Mouse (Mus musculus) ES-E14 (cell line): ENCODE results near the gene Mrm3. TPM values are rescaled to one million over a fixed set of nuclear protein-coding genes. Genes with fewer than 3 reads are reported as not detected.
A peak's percentile ranks its signal among the peaks of the same experiment; 100 is the strongest.

Experiments
- DNase-seq: peaks from one replicate; pipeline ENCODE4 v3.0.0-alpha.2; 2013; ENCODE audit warnings: low read depth, low spot score
- H3K27ac ChIP-seq: 2 replicates; pipeline ENCODE4 v1.5.1; 2012; ENCODE audit warnings: low read depth, mild to moderate bottlenecking, low read length, moderate library complexity, mixed read lengths; ENCODE audit not compliant: poor library complexity, insufficient read depth, severe bottlenecking
- H3K36me3 ChIP-seq: 2 replicates; pipeline ENCODE4 v1.6.1; 2012; ENCODE audit warnings: mild to moderate bottlenecking, low read length, moderate library complexity, mixed read lengths; ENCODE audit not compliant: control insufficient read depth, poor library complexity, insufficient read depth, severe bottlenecking
- H3K4me1 ChIP-seq, 2 experiments: fragments of 150-350 bp in 1 of 2; sonication (generic) in 1 of 2; 2 replicates each; pipeline ENCODE4 v1.6.1; 2012; ENCODE audit warnings: low read length in 2 of 2, mild to moderate bottlenecking in 1 of 2, mixed read lengths in 1 of 2; ENCODE audit not compliant: control insufficient read depth in 2 of 2, insufficient read depth in 2 of 2, poor library complexity in 1 of 2
- H3K4me3 ChIP-seq, 2 experiments: fragments of 150-350 bp in 1 of 2; sonication (generic) in 1 of 2; 2 replicates each; pipeline ENCODE4 v1.5.1; 2012; ENCODE audit warnings: low read length in 2 of 2, low read depth in 1 of 2, mild to moderate bottlenecking in 1 of 2, mixed read lengths in 1 of 2; ENCODE audit not compliant: insufficient read depth in 1 of 2, poor library complexity in 1 of 2, severe bottlenecking in 1 of 2
- H3K9ac ChIP-seq: 2 replicates; pipeline ENCODE4 v1.6.1; 2012; ENCODE audit warnings: low read depth, mild to moderate bottlenecking, low read length, mixed read lengths; ENCODE audit not compliant: poor library complexity, insufficient read depth, severe bottlenecking
- H3K9me3 ChIP-seq: fragments of 150-350 bp; sonication (generic); 2 replicates; pipeline ENCODE4 v1.6.1; 2012; ENCODE audit warnings: low read depth, mild to moderate bottlenecking, low read length; ENCODE audit not compliant: control insufficient read depth, insufficient read depth
- CHD2 ChIP-seq: IDR thresholded peaks from 2 replicates; pipeline ENCODE4 v1.6.1; 2014; ENCODE audit warnings: mild to moderate bottlenecking, low read depth, low read length, inconsistent platforms
- HCFC1 ChIP-seq: IDR thresholded peaks from 2 replicates; pipeline ENCODE4 v1.6.1; 2012; ENCODE audit warnings: low read length, inconsistent platforms, borderline replicate concordance; ENCODE audit not compliant: insufficient read depth
- MAFK ChIP-seq: IDR thresholded peaks from 2 replicates; pipeline ENCODE4 v1.6.1; 2014; ENCODE audit warnings: mild to moderate bottlenecking, low read depth, low read length, inconsistent platforms; ENCODE audit not compliant: insufficient read depth
- ZC3H11A ChIP-seq: IDR thresholded peaks from 2 replicates; pipeline ENCODE4 v1.6.1; 2012; ENCODE audit warnings: low read depth, mild to moderate bottlenecking, inconsistent platforms, low read length, borderline replicate concordance
- ZNF384 ChIP-seq: IDR thresholded peaks from 2 replicates; pipeline ENCODE4 v1.6.1; 2012; ENCODE audit warnings: low read depth, low read length, inconsistent platforms
- in situ Hi-C, 2 experiments: fragments of 600-800 bp; cut with MboI; formaldehyde crosslinking; loops; one replicate each; pipeline ENCODE4 v1.15.1; 2025; ENCODE audit warnings: low sequenced_read_pairs in 2 of 2, inconsistent platforms in 1 of 2; ENCODE audit not compliant: unreplicated experiment in 2 of 2
- total RNA-seq: library from RNA; depleted of rRNA; stranded (reverse); fragments of 300-350 nt; gene quantifications from 2 replicates; pipeline ENCODE4 v1.2.3, GENCODE M21; 2012; rRNA removed

The Mrm3 gene
- 16.0 and 20.2 TPM in 2 replicates for total RNA-seq

DNA sequence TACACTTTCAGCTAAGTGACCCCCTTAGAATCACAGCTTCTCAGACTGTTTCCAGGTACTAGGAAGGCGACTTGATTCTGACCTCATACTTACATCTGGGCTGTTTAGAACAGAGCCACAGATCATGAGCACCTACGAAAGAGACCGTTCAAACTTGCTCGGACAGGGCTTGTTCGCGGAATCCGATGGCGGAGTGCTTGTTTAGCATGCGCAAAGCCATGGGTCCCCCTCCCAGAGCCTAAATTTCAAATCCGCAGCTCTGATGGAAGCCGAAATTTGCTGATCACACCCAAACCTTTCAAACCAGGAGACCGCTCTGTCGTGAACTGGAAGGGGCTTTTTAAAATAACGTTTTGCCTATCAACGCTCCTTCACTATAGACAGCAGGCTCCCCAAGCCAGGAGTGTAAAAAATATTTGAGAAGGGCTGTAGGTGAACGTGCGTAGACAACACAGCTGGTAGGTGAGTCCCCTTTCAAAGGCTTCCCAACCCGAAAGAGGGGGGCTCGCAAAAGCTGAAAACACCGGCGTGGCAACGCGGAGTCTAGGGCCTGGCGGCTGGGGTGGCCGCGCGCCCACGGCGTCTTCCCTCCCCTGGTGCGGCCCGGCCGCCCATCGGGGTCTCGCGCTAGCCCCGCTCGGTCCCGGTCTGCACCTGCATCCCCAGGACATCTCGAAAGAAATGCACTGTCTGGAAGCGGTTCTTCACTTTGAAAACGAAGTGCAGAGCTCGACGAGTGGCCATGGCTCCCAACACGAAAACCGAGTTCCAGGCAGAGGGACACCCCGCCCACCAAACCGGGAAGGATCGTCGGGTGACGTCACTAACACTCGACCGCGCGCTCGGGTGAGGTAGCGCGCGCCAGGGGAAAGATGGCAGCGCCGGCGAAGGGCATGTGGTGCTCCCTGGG, at the start of gene Mrm3, which contains the start of gene Glod4:
Gene Mrm3 (plus strand): TSS at position 815 of the 910 bp plus-strand sequence.
Gene Glod4 (minus strand): TSS at position 825 of the 910 bp plus-strand sequence.
- peak within 1 kb of the TSS; percentile 93 for H3K9ac ChIP-seq
- TF ChIP-seq CHD2 (no peak), ZC3H11A (no peak), HCFC1 (peak; percentile 85)
- peak; percentile 81 for DNase-seq
- peak within 1 kb of the TSS; percentile 91 to 96 for H3K4me3 ChIP-seq
- in situ Hi-C loops = no loop called here
- no peaks in the 10 kb centered on the region; the same call in 1 of the 2 replicates for H3K36me3 ChIP-seq
- no peaks in the 10 kb centered on the region for H3K9me3 ChIP-seq
- no peak within 1 kb of the TSS; the same call in 1 of the 2 replicates for H3K27ac ChIP-seq
- H3K4me1 ChIP-seq = 0 out of 4 replicates have a peak, but pooled peaks cover 0 to 2% of the 10 kb centered on the region in 2 experiments

DNA sequence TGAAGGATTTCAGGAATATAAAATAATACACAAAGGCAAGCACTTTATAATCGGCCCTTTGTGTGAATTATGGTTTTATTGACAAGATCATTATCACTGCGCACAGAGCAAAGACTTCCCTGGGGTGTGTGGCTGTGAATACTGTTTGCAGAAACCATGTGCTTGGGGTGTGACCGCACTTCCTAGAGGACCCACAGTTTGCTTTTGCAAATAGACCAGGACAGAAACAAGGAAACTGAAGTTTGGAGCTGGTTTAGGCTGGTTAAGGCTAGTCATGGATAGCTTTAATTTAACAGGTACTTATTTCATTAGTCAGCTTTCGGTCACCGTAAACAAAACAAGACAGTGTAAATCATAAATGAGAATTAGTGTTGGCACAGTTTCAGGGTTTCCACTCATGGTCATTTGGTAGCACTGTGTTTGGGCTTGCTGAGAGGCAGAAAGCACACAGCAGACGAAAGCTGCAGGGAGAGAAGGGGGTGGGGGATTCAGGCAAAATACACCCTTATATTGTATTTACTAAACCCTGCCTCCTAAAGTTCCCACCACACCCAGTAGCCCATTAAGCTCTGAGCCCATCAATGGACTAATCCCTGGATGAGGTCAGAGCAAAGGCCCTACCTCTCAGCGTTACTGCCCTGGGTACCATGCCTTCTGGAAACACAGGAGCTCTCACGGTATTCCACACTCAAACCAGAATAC, 47.1 kb upstream of the Mrm3 start:
- DNase-seq = no peak

DNA sequence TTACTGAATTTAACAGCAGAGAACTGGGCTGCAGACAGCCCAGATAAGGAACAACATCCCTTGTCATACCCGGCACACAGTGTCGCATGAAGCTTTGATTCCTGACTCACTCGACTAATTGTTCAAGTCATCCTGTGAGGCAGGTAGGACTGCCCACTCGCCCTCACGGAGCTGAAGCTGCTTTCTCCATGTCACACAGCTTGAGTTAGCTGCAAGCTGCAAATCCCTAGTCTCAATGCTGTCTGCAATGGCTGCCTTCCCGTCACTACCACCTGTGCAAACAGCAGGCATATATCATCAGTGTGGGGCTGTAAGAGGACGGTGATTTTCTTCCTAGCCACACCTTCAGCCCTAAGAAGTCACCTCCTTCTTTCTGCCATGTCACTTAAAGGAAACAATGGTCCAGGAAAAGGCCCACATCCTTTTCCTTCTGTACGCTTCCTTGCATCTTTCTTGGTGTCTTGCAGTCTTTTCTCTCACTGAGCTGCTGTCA, 46.5 kb upstream of the Mrm3 start:
- no peak for TF ChIP-seq ZC3H11A
- no peak for TF ChIP-seq HCFC1
- no peak for TF ChIP-seq CHD2
- TF ChIP-seq ZNF384 = no peak
- TF ChIP-seq MAFK = no peak
- no peaks in the 10 kb centered on the region for H3K36me3 ChIP-seq
- no peak for DNase-seq
- H3K27ac ChIP-seq = no peak overlapping the region
- H3K4me1 ChIP-seq = peaks cover 2 to 5% of the 10 kb centered on the region in 2 experiments; a peak in 2 of 4 replicates
- H3K4me3 ChIP-seq = no peak overlapping the region
- no peak overlapping the region for H3K9ac ChIP-seq
- in situ Hi-C loops = no loop called here
- H3K9me3 ChIP-seq = no peaks in the 10 kb centered on the region

More for the DNA sequence above, 47.1 kb upstream of the Mrm3 start:
- no peaks in the 10 kb centered on the region for H3K36me3 ChIP-seq
- H3K9me3 ChIP-seq = no peaks in the 10 kb centered on the region
- peaks cover 2 to 5% of the 10 kb centered on the region in 2 experiments; a peak in 2 of 4 replicates for H3K4me1 ChIP-seq
- TF ChIP-seq MAFK (no peak), ZNF384 (no peak), ZC3H11A (no peak)
- no peak overlapping the region for H3K4me3 ChIP-seq
- no peak overlapping the region for H3K9ac ChIP-seq
- H3K27ac ChIP-seq = no peak overlapping the region
- in situ Hi-C loops = no loop called here

- Histone ChIP-seq H3K4me1 (peaks cover 0 to 1% of the 10 kb centered on the region in 2 experiments; a peak in 1 of 4 replicates), H3K36me3 (no peaks in the 10 kb centered on the region), H3K9me3 (no peaks in the 10 kb centered on the region), H3K9ac (peak overlapping the region; percentile 78), H3K4me3 (peak overlapping the region; percentile 85 to 89), H3K27ac (no peak overlapping the region)
- in situ Hi-C loops = no loop called here
- peak; percentile 28 for DNase-seq
- TF ChIP-seq ZC3H11A = no peak
- TF ChIP-seq HCFC1 = 0 out of 2 replicates have a peak, but pooled peaks have one; percentile 15
These were observed 41.5 kb upstream of the Mrm3 start for GRCm38 (mm10) chr11:76201761-76202674.
